Mouse (Mus musculus): ENCODE results near the gene Tnfsf15. TPM values are rescaled to one million over a fixed set of nuclear protein-coding genes. Genes with fewer than 3 reads are reported as not detected.

Gene Tnfsf15
- total RNA-seq, 1 experiment, result 0.49 TPM

DNA sequence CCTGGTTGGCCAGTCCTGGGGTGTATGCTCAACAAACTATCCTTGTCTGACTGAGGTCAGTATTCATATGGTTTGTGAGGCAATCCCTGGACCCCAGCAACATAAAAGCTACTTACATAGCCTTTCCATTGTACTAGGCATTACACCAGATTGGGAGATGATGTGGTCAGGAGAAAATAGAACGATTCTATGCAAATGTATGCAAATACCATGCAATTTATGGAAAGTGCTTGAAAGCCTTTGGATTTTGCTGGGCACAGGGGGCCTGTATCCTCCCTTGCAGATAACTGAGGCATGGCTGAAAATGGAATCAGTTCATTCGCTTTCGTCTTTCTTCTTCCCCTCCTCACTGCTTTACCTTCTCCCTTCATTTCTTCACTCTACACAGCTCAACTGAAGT is 63.4 kb downstream of the Tnfsf15 start:
- DNase-seq (ENCODE audit: low read depth, low spot score), result no peak
- TF ChIP-seq ZC3H11A (IDR thresholded peaks at IDR 0.05; ENCODE audit: borderline replicate concordance, low read depth, low read length), result no peak
- Histone ChIP-seq H3K4me1 (ENCODE audit: control insufficient read depth in 2 of 2, insufficient read depth in 2 of 2, low read length in 2 of 2, poor library complexity in 1 of 2) (no peaks in the 10 kb centered on the region), H3K27ac (ENCODE audit: insufficient read depth, low read depth, low read length, poor library complexity, severe bottlenecking) (no peak overlapping the region), H3K36me3 (ENCODE audit: control insufficient read depth, insufficient read depth, low read length, poor library complexity, severe bottlenecking) (no peaks in the 10 kb centered on the region), H3K9me3 (ENCODE audit: control insufficient read depth, insufficient read depth, low read depth, low read length) (no peaks in the 10 kb centered on the region), H3K9ac (ENCODE audit: insufficient read depth, low read depth, low read length, poor library complexity, severe bottlenecking) (no peak overlapping the region), H3K4me3 (ENCODE audit: insufficient read depth in 1 of 2, low read depth in 1 of 2, low read length in 2 of 2, poor library complexity in 1 of 2, severe bottlenecking in 1 of 2) (no peak overlapping the region)
- in situ Hi-C loops (cut with MboI; ENCODE audit: low sequenced_read_pairs in 2 of 2, unreplicated experiment in 2 of 2), result no loop called here

Other genes with a start within 250 kb of the Tnfsf15 start
- 5.0 and 10.8 TPM in 2 replicates for gene Whrn, start 249.1 kb downstream of the Tnfsf15 start, total RNA-seq (2012; rRNA removed)
- gene Atp6v1g1, start 200.3 kb downstream of the Tnfsf15 start, total RNA-seq (2012; rRNA removed), result 67.2 and 105 TPM in 2 replicates
- gene Tmem268, start 186.3 kb downstream of the Tnfsf15 start, total RNA-seq (2012; rRNA removed), result 4.1 and 7.1 TPM in 2 replicates
- not detected in 2 replicates for gene Gm11213, start 139.9 kb downstream of the Tnfsf15 start, total RNA-seq (2012; rRNA removed)
- not detected in 2 replicates for gene Tex48, start 122.7 kb downstream of the Tnfsf15 start, total RNA-seq (2012; rRNA removed)
- gene Gm11214, start 81.7 kb downstream of the Tnfsf15 start, total RNA-seq (2012; rRNA removed), result not detected in 2 replicates
- 0.04 TPM in 1 of 2 replicates, not detected in the other for gene Tnfsf8, start 116.2 kb upstream of the Tnfsf15 start, total RNA-seq (2012; rRNA removed)

Measured in ES-E14 (cell line).